Mouse (Mus musculus) CH12.LX (cell line): ENCODE results near the gene Galnt16. TPM values are rescaled to one million over a fixed set of nuclear protein-coding genes. Genes with fewer than 3 reads are reported as not detected.

Experiments used
- DNase-seq: peaks from one replicate; pipeline ENCODE4 v3.0.0-alpha.2; 2013; ENCODE audit errors: extremely low read depth
- H3K27ac ChIP-seq: 2 replicates; pipeline ENCODE4 v1.5.1; 2012; ENCODE audit warnings: low read depth, mild to moderate bottlenecking, control low read depth, moderate library complexity; ENCODE audit not compliant: insufficient read depth
- H3K27me3 ChIP-seq: replicated peaks from 2 replicates; pipeline ENCODE3; 2012; ENCODE audit warnings: inconsistent platforms
- H3K36me3 ChIP-seq, 2 experiments: replicated peaks in 1 of 2; 2 replicates each; pipeline versions ENCODE3 to v1.6.1; 2012; ENCODE audit warnings: inconsistent platforms in 1 of 2, low read length in 1 of 2, mild to moderate bottlenecking in 1 of 2, mixed read lengths in 1 of 2, moderate library complexity in 1 of 2; ENCODE audit not compliant: control insufficient read depth in 1 of 2, insufficient read depth in 1 of 2
- H3K4me1 ChIP-seq, 2 experiments: 2 replicates each; pipeline ENCODE4 v1.6.1; 2012; ENCODE audit warnings: inconsistent platforms in 1 of 2, moderate library complexity in 1 of 2; ENCODE audit not compliant: insufficient read depth in 2 of 2, control insufficient read depth in 1 of 2
- H3K4me2 ChIP-seq: 2 replicates; pipeline ENCODE4 v1.6.1; 2012; ENCODE audit warnings: low read depth, mild to moderate bottlenecking, control low read depth; ENCODE audit not compliant: poor library complexity, insufficient read depth, severe bottlenecking
- H3K4me3 ChIP-seq, 3 experiments: fragments of 150-350 bp in 1 of 3; sonication (generic) in 1 of 3; replicated peaks in 1 of 3; 2 replicates each; pipeline versions ENCODE3 to v1.5.1; 2011 to 2012; ENCODE audit warnings: low read depth in 2 of 3, low read length in 2 of 3, mild to moderate bottlenecking in 2 of 3, moderate library complexity in 2 of 3, control low read depth in 1 of 3, improper control_type of control experiment in 1 of 3, inconsistent platforms in 1 of 3, mixed read lengths in 1 of 3; ENCODE audit not compliant: poor library complexity in 1 of 3
- H3K79me2 ChIP-seq: replicated peaks from 2 replicates; pipeline ENCODE4 v1.6.1; 2012; ENCODE audit warnings: mild to moderate bottlenecking, moderate library complexity; ENCODE audit not compliant: control insufficient read depth, poor library complexity, insufficient read depth, severe bottlenecking; ENCODE audit errors: extremely low read depth
- H3K9ac ChIP-seq: 2 replicates; pipeline ENCODE4 v1.6.1; 2012; ENCODE audit warnings: low read depth, mild to moderate bottlenecking, control low read depth, moderate library complexity; ENCODE audit not compliant: insufficient read depth
- H3K9me3 ChIP-seq: replicated peaks from 2 replicates; pipeline ENCODE3; 2012; ENCODE audit warnings: low read length, inconsistent platforms, mixed read lengths
- BHLHE40 ChIP-seq: IDR thresholded peaks from 2 replicates; pipeline ENCODE4 v1.6.1; 2011; ENCODE audit warnings: mild to moderate bottlenecking, low read depth, low read length, improper control_type of control experiment
- CTCF ChIP-seq, 2 experiments: IDR thresholded peaks in 1 of 2; conservative IDR thresholded peaks in 1 of 2; 2 replicates each; pipeline ENCODE4 v1.5.1; 2011 to 2012; ENCODE audit warnings: low read depth in 2 of 2, low read length in 2 of 2, improper control_type of control experiment in 1 of 2, inconsistent platforms in 1 of 2, mild to moderate bottlenecking in 1 of 2, moderate library complexity in 1 of 2
- E2F4 ChIP-seq: IDR thresholded peaks from 2 replicates; pipeline ENCODE4 v1.6.1; 2011; ENCODE audit warnings: low read depth, low read length, improper control_type of control experiment; ENCODE audit not compliant: insufficient replicate concordance
- ELF1 ChIP-seq: IDR thresholded peaks from 2 replicates; pipeline ENCODE4 v1.6.1; 2014; ENCODE audit warnings: low read depth, mild to moderate bottlenecking, inconsistent platforms, low read length, improper control_type of control experiment
- EP300 ChIP-seq: IDR thresholded peaks from 2 replicates; pipeline ENCODE4 v1.6.1; 2011; ENCODE audit warnings: low read length, improper control_type of control experiment
- ETS1 ChIP-seq: conservative IDR thresholded peaks from 2 replicates; pipeline ENCODE4 v1.6.1; 2012; ENCODE audit warnings: low read depth, mild to moderate bottlenecking, inconsistent platforms, low read length, improper control_type of control experiment, moderate library complexity
- GABPA ChIP-seq: IDR thresholded peaks from 2 replicates; pipeline ENCODE4 v1.6.1; 2012; ENCODE audit warnings: low read depth, low read length, improper control_type of control experiment, inconsistent platforms; ENCODE audit not compliant: insufficient replicate concordance
- IRF4 ChIP-seq: IDR thresholded peaks from 2 replicates; pipeline ENCODE4 v1.6.1; 2014; ENCODE audit warnings: low read depth, mild to moderate bottlenecking, inconsistent platforms, low read length, improper control_type of control experiment
- JUN ChIP-seq: IDR thresholded peaks from 2 replicates; pipeline ENCODE4 v1.6.1; 2011; ENCODE audit warnings: low read depth, mild to moderate bottlenecking, low read length, improper control_type of control experiment, moderate library complexity; ENCODE audit not compliant: insufficient read depth
- JUND ChIP-seq: conservative IDR thresholded peaks from 2 replicates; pipeline ENCODE4 v1.6.1; 2011; ENCODE audit warnings: low read depth, low read length, improper control_type of control experiment
- KAT2A ChIP-seq: IDR thresholded peaks from 2 replicates; pipeline ENCODE4 v1.6.1; 2012; ENCODE audit warnings: low read length, improper control_type of control experiment, inconsistent platforms; ENCODE audit not compliant: insufficient replicate concordance
- MAFK ChIP-seq: IDR thresholded peaks from 2 replicates; pipeline ENCODE4 v1.6.1; 2011; ENCODE audit warnings: low read length, improper control_type of control experiment; ENCODE audit not compliant: insufficient replicate concordance
- NELFE ChIP-seq: IDR thresholded peaks from 2 replicates; pipeline ENCODE4 v1.6.1; 2011; ENCODE audit warnings: low read depth, low read length, improper control_type of control experiment
- PAX5 ChIP-seq: IDR thresholded peaks from 2 replicates; pipeline ENCODE4 v1.6.1; 2012; ENCODE audit warnings: low read length, inconsistent platforms, mixed read lengths
- POLR2A ChIP-seq: IDR thresholded peaks from 2 replicates; pipeline ENCODE4 v1.6.1; 2011; ENCODE audit warnings: low read depth, mild to moderate bottlenecking, improper control_type of control experiment, low read length
- RAD21 ChIP-seq: IDR thresholded peaks from 2 replicates; pipeline ENCODE4 v1.6.1; 2011; ENCODE audit warnings: low read depth, mild to moderate bottlenecking, low read length, improper control_type of control experiment, moderate library complexity
- SIN3A ChIP-seq: IDR thresholded peaks from 2 replicates; pipeline ENCODE4 v1.6.1; 2012; ENCODE audit warnings: low read length, improper control_type of control experiment, inconsistent platforms
- TBP ChIP-seq: conservative IDR thresholded peaks from 2 replicates; pipeline ENCODE4 v1.6.1; 2011; ENCODE audit warnings: low read depth, low read length, improper control_type of control experiment
- TCF12 ChIP-seq: IDR thresholded peaks from 2 replicates; pipeline ENCODE4 v1.6.1; 2014; ENCODE audit warnings: low read depth, mild to moderate bottlenecking, inconsistent platforms, low read length, improper control_type of control experiment
- UBTF ChIP-seq: IDR thresholded peaks from 2 replicates; pipeline ENCODE4 v1.6.1; 2012; ENCODE audit warnings: low read depth, mild to moderate bottlenecking, inconsistent platforms, low read length, improper control_type of control experiment, moderate library complexity
- ZMIZ1 ChIP-seq: IDR thresholded peaks from 2 replicates; pipeline ENCODE4 v1.6.1; 2012; ENCODE audit warnings: low read depth, mild to moderate bottlenecking, inconsistent platforms, low read length, improper control_type of control experiment
- ZNF384 ChIP-seq: IDR thresholded peaks from 2 replicates; pipeline ENCODE4 v1.6.1; 2012; ENCODE audit warnings: low read depth, low read length, improper control_type of control experiment, inconsistent platforms
- dilution Hi-C: fragments of 300-500 bp; cut with MboI; formaldehyde crosslinking; loops from 2 replicates; pipeline ENCODE4 v1.14.3; 2020; ENCODE audit warnings: low sequenced_read_pairs; ENCODE audit not compliant: extremely low pct_unique_long_range_greater_than_20kb, extremely low pct_ligation_motif_present
- in situ Hi-C: fragments of 300-500 bp; cut with MboI; formaldehyde crosslinking; loops from 3 replicates; pipeline ENCODE4 v1.14.3; 2019; ENCODE audit warnings: low sequenced_read_pairs, low pct_ligation_motif_present, low pct_unique_long_range_greater_than_20kb, mixed read lengths
- polyA plus RNA-seq: library from polyadenylated mRNA; unstranded; fragments of >175 nt; gene quantifications from 2 replicates; pipeline ENCODE4 v1.2.1, GENCODE M21; 2012; ENCODE audit warnings: low read depth; ENCODE audit not compliant: insufficient read length
- total RNA-seq, 2 experiments: library from RNA; depleted of rRNA; stranded (reverse); fragments of 300-350 nt in 1 of 2; fragments of >200 nt in 1 of 2; gene quantifications; 2 replicates each; pipeline ENCODE4 v1.2.3; 2012 to 2014

Galnt16 gene
- total and polyA plus RNA-seq, 3 experiments: not detected

- Histone ChIP-seq H3K4me3 (no peak overlapping the region), H3K27ac (no peak overlapping the region), H3K9ac (no peak overlapping the region), H3K27me3 (no peaks in the 10 kb centered on the region), H3K4me2 (no peak overlapping the region), H3K79me2 (no peaks in the 10 kb centered on the region), H3K4me1 (peaks cover 0 to 3% of the 10 kb centered on the region in 2 experiments; a peak in 1 of 4 replicates), H3K36me3 (no peaks in the 10 kb centered on the region), H3K9me3 (peaks cover 11% of the 10 kb centered on the region)
- in situ Hi-C loops: no loop called here
- dilution Hi-C loops: no loop called here
- DNase-seq: no peak
- TF ChIP-seq BHLHE40: no peak
- TF ChIP-seq, all 38 proteins: peak for 0
Observed at GRCm38 (mm10) chr12:80522006-80522405, 3.9 kb downstream of the Galnt16 start.

GRCm38 (mm10) chr12:80524276-80524921 lies 6.3 kb downstream of the Galnt16 start:
- peaks cover 0 to 3% of the 10 kb centered on the region in 2 experiments; a peak in 1 of 4 replicates for H3K4me1 ChIP-seq
- no peaks in the 10 kb centered on the region for H3K36me3 ChIP-seq
- H3K4me2 ChIP-seq: no peak overlapping the region
- peaks cover 2% of the 10 kb centered on the region for H3K27me3 ChIP-seq
- TF ChIP-seq NELFE (no peak), TBP (no peak), ZMIZ1 (no peak), ETS1 (no peak), KAT2A (no peak), EP300 (no peak), ZNF384 (no peak), CTCF (conservative IDR thresholded peaks at IDR 0.05 in 1 of 2, IDR thresholded peaks at IDR 0.05 in 1 of 2; ENCODE audit: low read depth in 2 of 2, low read length in 2 of 2) (peak in 1 of 2 experiments; percentile 1; a peak in 1 of 4 replicates)
- in situ Hi-C loops (no loop called here), dilution Hi-C loops (no loop called here)
- H3K9me3 ChIP-seq: peaks cover under 1% of the 10 kb centered on the region
- no peak overlapping the region for H3K27ac ChIP-seq
- no peak overlapping the region for H3K4me3 ChIP-seq
- no peaks in the 10 kb centered on the region for H3K79me2 ChIP-seq
- no peak overlapping the region for H3K9ac ChIP-seq
- no peak for DNase-seq

- no peak for TF ChIP-seq ZNF384
- TF ChIP-seq E2F4: no peak
- TF ChIP-seq MAFK: no peak
- TF ChIP-seq PAX5: no peak
- no peak for TF ChIP-seq CTCF (conservative IDR thresholded peaks at IDR 0.05 in 1 of 2, IDR thresholded peaks at IDR 0.05 in 1 of 2; ENCODE audit: low read depth in 2 of 2, low read length in 2 of 2)
- no peak for TF ChIP-seq RAD21
- TF ChIP-seq TCF12: no peak
- no peak for TF ChIP-seq JUND
- TF ChIP-seq ELF1: no peak
- no peak for TF ChIP-seq IRF4
- no peak for TF ChIP-seq SIN3A
- TF ChIP-seq JUN: no peak
- TF ChIP-seq POLR2A: no peak
- no peak for TF ChIP-seq GABPA
- TF ChIP-seq UBTF: no peak
- peaks cover 0 to 3% of the 10 kb centered on the region in 2 experiments; a peak in 1 of 4 replicates for H3K4me1 ChIP-seq
- H3K4me3 ChIP-seq: no peak overlapping the region
- in situ Hi-C loops (no loop called here), dilution Hi-C loops (no loop called here)
- H3K36me3 ChIP-seq: no peaks in the 10 kb centered on the region
- H3K9me3 ChIP-seq: no peaks in the 10 kb centered on the region
- no peak overlapping the region for H3K9ac ChIP-seq
- H3K27me3 ChIP-seq: peaks cover 2% of the 10 kb centered on the region
- H3K27ac ChIP-seq: no peak overlapping the region
- H3K4me2 ChIP-seq: no peak overlapping the region
- no peaks in the 10 kb centered on the region for H3K79me2 ChIP-seq
- DNase-seq: no peak
Observed at GRCm38 (mm10) chr12:80525513-80525912, 7.4 kb downstream of the Galnt16 start.
